Mouse (Mus musculus) limb, embryonic 14.5 days (tissue): Measurements from ENCODE around the gene Trabd2b. TPM values are rescaled to one million over a fixed set of nuclear protein-coding genes. Genes with fewer than 3 reads are reported as not detected.

Experiments
- ATAC-seq: fragments of 200-750 bp; cut with Nextera tagmentation; 2 replicates; pipeline ENCODE4 v1.8.0; 2017; ENCODE audit warnings: low read depth, moderate number of reproducible peaks, moderate TSS enrichment; ENCODE audit not compliant: low FRiP score
- DNase-seq: peaks from one replicate; pipeline ENCODE4 v3.0.0-alpha.2; 2015; ENCODE audit warnings: low spot score
- H3K27ac ChIP-seq: fragments of 300-500 bp; sonication (generic); replicated peaks from 2 replicates; pipeline ENCODE4 v1.5.1; 2014; ENCODE audit warnings: low read depth, mild to moderate bottlenecking, low read length, moderate library complexity, mixed read lengths
- H3K27me3 ChIP-seq: fragments of 300-500 bp; sonication (generic); 2 replicates; pipeline ENCODE4 v1.6.1; 2014; ENCODE audit warnings: low read length, mixed read lengths; ENCODE audit not compliant: control insufficient read depth, insufficient read depth
- H3K36me3 ChIP-seq: fragments of 300-500 bp; sonication (generic); 2 replicates; pipeline ENCODE4 v1.6.1; 2014; ENCODE audit warnings: mild to moderate bottlenecking, low read length, moderate library complexity, mixed read lengths; ENCODE audit not compliant: control insufficient read depth, insufficient read depth
- H3K4me1 ChIP-seq: fragments of 300-500 bp; sonication (generic); 2 replicates; pipeline ENCODE4 v1.6.1; 2014; ENCODE audit warnings: antibody characterized with exemption, low read length, mixed read lengths; ENCODE audit not compliant: control insufficient read depth, insufficient read depth
- H3K4me2 ChIP-seq: fragments of 300-500 bp; sonication (generic); replicated peaks from 2 replicates; pipeline ENCODE4 v1.6.1; 2014; ENCODE audit warnings: low read depth, mild to moderate bottlenecking, low read length, moderate library complexity; ENCODE audit not compliant: severe bottlenecking
- H3K4me3 ChIP-seq: fragments of 300-500 bp; sonication (generic); replicated peaks from 2 replicates; pipeline ENCODE4 v1.5.1; 2014; ENCODE audit warnings: low read length
- H3K9ac ChIP-seq: fragments of 300-500 bp; sonication (generic); 2 replicates; pipeline ENCODE4 v1.6.1; 2014; ENCODE audit warnings: mild to moderate bottlenecking, low read depth, low read length, moderate library complexity; ENCODE audit not compliant: severe bottlenecking
- H3K9me3 ChIP-seq: fragments of 300-500 bp; sonication (generic); 2 replicates; pipeline ENCODE4 v1.6.1; 2016; ENCODE audit warnings: low read length; ENCODE audit not compliant: control insufficient read depth
- POLR2A ChIP-seq: fragments of 200-500 bp; IDR thresholded peaks from 2 replicates; pipeline ENCODE4 v1.8.0; 2012; ENCODE audit warnings: inconsistent platforms, mild to moderate bottlenecking, moderate library complexity, borderline replicate concordance; ENCODE audit not compliant: insufficient read depth, insufficient read length; ENCODE audit errors: extremely low read depth
- WGBS: fragments of 180-500 bp; shearing (Covaris S2); extraction: QIAGEN DNeasy Blood & Tissue Kit; methylation state at CpG from one replicate; pipeline ENCODE4 v1.1.7; 2014; 5-methylcytosine and 5-hydroxymethylcytosine counted together
- polyA plus RNA-seq, 2 experiments: library from polyadenylated mRNA; depleted of rRNA in 1 of 2; stranded (reverse) in 1 of 2; unstranded in 1 of 2; fragments of >200 nt; fragmentation: Nextera tagmentation in 1 of 2; extraction: Ambion mirVana in 1 of 2; gene quantifications; 2 replicates each; pipeline versions ENCODE4 v1.2.1 to v1.2.3; 2012 to 2014

Gene Trabd2b
- polyA plus RNA-seq, 2 experiments: 3.6 to 6.2 TPM

DNA sequence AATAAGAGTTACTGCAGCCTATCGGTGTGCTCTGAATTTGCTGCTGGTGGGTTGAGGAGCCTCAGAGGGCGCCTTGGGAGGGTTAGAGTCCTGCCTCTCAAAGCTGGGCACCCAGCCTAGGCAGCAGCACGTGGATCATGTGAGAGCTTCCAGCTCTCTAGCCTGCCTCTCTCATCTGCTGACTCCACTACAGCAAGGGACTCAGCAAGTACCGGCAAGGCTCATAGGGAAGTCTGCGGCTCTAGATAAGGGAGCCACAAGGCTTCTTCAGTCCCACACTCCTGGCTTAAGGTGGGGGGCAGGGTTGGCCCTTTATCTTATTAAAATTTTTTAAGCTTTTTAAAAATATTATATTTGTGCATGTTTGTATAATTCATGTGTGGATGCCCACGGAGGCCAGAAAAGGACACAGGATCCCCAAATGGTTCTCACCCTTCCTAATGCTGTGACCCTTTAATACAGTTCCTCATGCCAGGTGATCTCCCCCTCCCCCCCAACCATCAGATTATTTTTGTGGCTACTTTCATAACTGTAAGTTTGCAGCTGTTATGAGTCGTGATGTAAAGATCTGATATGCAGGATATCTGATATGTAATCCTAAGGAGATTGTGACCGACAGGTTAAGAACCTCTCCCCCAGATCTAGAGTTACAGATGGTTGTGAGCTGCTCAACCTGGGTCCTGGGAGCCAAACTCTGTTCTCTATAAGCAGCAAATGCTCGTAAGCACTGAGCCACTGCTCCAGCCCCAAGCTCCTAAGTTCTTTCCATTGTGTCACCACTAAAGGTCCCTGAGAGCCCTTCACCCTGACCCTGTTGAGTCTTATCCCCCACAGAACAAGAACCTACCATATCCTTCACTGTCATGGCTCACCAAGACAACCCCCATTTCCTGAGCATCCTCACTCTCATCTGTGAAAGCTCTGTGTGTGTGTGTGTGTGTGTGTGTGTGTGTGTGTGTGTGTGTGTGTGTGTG lies 257.8 kb downstream of the Trabd2b start:
- Histone ChIP-seq H3K4me3 (no peak overlapping the region), H3K36me3 (no peaks in the 10 kb centered on the region), H3K9ac (no peak overlapping the region), H3K27me3 (peaks cover 65% of the 10 kb centered on the region), H3K4me1 (peaks cover 17% of the 10 kb centered on the region), H3K4me2 (no peak overlapping the region), H3K27ac (no peak overlapping the region), H3K9me3 (no peaks in the 10 kb centered on the region)
- DNase-seq (no peak), ATAC-seq (no peak)
- no peak for TF ChIP-seq POLR2A
- WGBS: 70% methylated on average over 9 of the region's 9 CpGs

Other genes starting within 250 kb of the Trabd2b start
- gene Skint11, start 243.3 kb upstream of the Trabd2b start, polyA plus RNA-seq (2012; rRNA removed): not detected in 2 replicates
- gene Skint11, start 243.3 kb upstream of the Trabd2b start, polyA plus RNA-seq (2014; fragmentation: Nextera tagmentation; extraction: Ambion mirVana): not detected in 2 replicates